Mouse (Mus musculus) midbrain, embryonic 15.5 days (tissue): ENCODE results near the gene Prkn. TPM values are rescaled to one million over a fixed set of nuclear protein-coding genes. Genes with fewer than 3 reads are reported as not detected.

Experiments used
- ATAC-seq: fragments of 200-750 bp; cut with Nextera tagmentation; replicated peaks from 2 replicates; pipeline ENCODE4 v1.8.0; 2017; ENCODE audit warnings: moderate TSS enrichment
- H3K27ac ChIP-seq: fragments of 300-500 bp; sonication (generic); 2 replicates; pipeline ENCODE4 v1.5.1; 2015; ENCODE audit warnings: mild to moderate bottlenecking, inconsistent platforms
- H3K27me3 ChIP-seq: fragments of 300-500 bp; sonication (generic); replicated peaks from 2 replicates; pipeline ENCODE4 v1.6.1; 2015; ENCODE audit warnings: inconsistent platforms
- H3K36me3 ChIP-seq: fragments of 300-500 bp; sonication (generic); replicated peaks from 2 replicates; pipeline ENCODE4 v1.6.1; 2015; ENCODE audit warnings: inconsistent platforms
- H3K4me1 ChIP-seq: fragments of 300-500 bp; sonication (generic); 2 replicates; pipeline ENCODE4 v1.6.1; 2015; ENCODE audit warnings: inconsistent platforms
- H3K4me2 ChIP-seq: fragments of 300-500 bp; sonication (generic); 2 replicates; pipeline ENCODE4 v1.6.1; 2015; ENCODE audit warnings: inconsistent platforms, mild to moderate bottlenecking, moderate library complexity
- H3K4me3 ChIP-seq: fragments of 300-500 bp; sonication (generic); 2 replicates; pipeline ENCODE4 v1.5.1; 2015; ENCODE audit warnings: mild to moderate bottlenecking, inconsistent platforms
- H3K9ac ChIP-seq: fragments of 300-500 bp; sonication (generic); 2 replicates; pipeline ENCODE4 v1.6.1; 2015; ENCODE audit warnings: mild to moderate bottlenecking, inconsistent platforms
- H3K9me3 ChIP-seq: fragments of 300-500 bp; sonication (generic); 2 replicates; pipeline ENCODE4 v1.6.1; 2016; ENCODE audit warnings: inconsistent platforms
- WGBS: fragments of 180-500 bp; shearing (Covaris S2); methylation state at CpG from one replicate; pipeline ENCODE4 v1.1.7; 2015; ENCODE audit warnings: mixed read lengths; 5-methylcytosine and 5-hydroxymethylcytosine counted together
- polyA plus RNA-seq: library from polyadenylated mRNA; unstranded; fragments of >200 nt; fragmentation: Nextera tagmentation; extraction: Ambion mirVana; gene quantifications from 2 replicates; pipeline ENCODE4 v1.2.1, GENCODE M21; 2015

The Prkn gene
- polyA plus RNA-seq, 1 experiment from 2014 or later = 4.8 TPM

DNA sequence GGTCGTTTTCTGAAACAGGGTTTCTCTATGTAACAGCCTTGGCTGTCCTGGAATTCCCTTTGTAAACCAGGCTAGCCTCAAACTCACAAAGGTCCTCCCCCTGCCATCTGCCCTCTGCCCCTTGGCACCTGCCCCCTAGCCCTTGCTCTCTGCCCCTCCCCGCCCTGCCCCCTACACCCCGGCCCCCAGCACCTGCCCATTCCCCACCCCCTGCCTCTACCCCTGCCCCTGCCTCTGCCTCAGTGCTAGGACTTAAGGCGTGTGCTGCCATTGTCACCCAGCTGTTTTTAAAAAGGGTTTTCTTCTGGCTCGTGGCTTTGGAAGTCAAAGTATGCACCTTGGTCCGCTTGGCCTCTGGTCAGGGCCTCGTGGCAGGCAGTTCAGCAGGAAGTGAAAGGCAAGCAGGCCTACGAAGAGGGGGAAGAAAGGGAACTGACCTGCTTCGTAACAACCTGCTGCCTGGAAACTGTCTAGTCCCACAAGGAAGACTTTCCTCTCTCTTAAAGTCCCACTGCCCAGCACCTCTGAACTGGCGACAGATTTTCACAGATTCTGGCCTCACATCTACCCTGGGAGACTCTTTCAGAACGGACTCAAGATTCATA lies 1190.5 kb downstream of the Prkn start:
- no peaks in the 10 kb centered on the region for H3K36me3 ChIP-seq
- H3K4me3 ChIP-seq = no peak overlapping the region
- H3K9ac ChIP-seq = no peak overlapping the region
- H3K9me3 ChIP-seq = no peaks in the 10 kb centered on the region
- ATAC-seq = peak; percentile 25
- no peaks in the 10 kb centered on the region for H3K27me3 ChIP-seq
- H3K4me2 ChIP-seq = peak overlapping the region; percentile 22
- WGBS = 7% methylated on average over 11 of the region's 11 CpGs
- H3K4me1 ChIP-seq = peaks cover 20% of the 10 kb centered on the region
- H3K27ac ChIP-seq = peak overlapping the region; percentile 60

GRCm38 (mm10) chr17:12031203-12031942 lies 1191.2 kb downstream of the Prkn start:
- no peak overlapping the region for H3K9ac ChIP-seq
- WGBS = 1% methylated on average over 10 of the region's 10 CpGs
- no peaks in the 10 kb centered on the region for H3K9me3 ChIP-seq
- H3K27me3 ChIP-seq = no peaks in the 10 kb centered on the region
- no peaks in the 10 kb centered on the region for H3K36me3 ChIP-seq
- no peak overlapping the region for H3K4me2 ChIP-seq
- H3K27ac ChIP-seq = no peak overlapping the region
- peaks cover 20% of the 10 kb centered on the region for H3K4me1 ChIP-seq
- no peak overlapping the region for H3K4me3 ChIP-seq
- peak; percentile 28 for ATAC-seq

DNA sequence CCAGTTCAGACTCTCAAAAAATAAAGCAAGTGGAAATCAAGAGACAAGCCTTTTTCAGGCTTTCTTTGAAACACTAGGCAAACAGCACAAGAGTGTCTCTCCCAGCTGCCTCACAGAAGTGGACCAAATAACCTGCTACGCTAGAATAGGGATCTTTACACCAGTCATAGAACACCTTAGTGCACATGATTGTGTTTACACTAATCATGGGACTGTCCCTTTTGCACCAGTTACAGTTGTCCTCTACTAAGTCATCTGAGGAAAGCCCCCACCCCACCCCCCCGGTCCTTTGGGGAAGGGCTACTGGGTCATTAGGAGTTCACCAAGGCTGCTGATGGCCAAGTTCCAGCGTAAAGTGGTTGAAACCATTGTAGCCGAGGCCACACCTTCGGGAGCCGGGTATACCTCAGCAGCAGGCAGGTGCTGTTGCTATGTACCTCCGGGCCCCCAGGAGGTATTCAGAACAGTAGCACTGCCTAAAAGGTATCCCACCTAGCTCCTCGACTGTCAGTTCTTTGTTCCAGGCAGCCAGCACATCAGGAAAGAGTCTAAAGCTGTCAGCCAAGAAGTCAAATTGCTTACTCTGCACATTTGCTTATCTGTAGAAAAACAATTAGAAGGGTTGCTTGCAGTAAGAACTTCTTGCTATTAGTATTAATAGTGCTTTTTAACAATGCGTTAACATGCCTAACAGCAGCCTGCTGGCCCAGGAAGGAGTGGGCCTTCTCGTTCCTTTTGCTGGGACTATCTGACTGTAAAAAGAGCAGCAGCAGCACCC lies 1192.0 kb downstream of the Prkn start:
- Histone ChIP-seq H3K4me3 (no peak overlapping the region), H3K9me3 (no peaks in the 10 kb centered on the region), H3K4me2 (no peak overlapping the region), H3K36me3 (no peaks in the 10 kb centered on the region), H3K27ac (no peak overlapping the region), H3K4me1 (peaks cover 20% of the 10 kb centered on the region), H3K9ac (no peak overlapping the region), H3K27me3 (no peaks in the 10 kb centered on the region)
- 75% methylated on average over 10 of the region's 10 CpGs for WGBS
- ATAC-seq = no peak

DNA sequence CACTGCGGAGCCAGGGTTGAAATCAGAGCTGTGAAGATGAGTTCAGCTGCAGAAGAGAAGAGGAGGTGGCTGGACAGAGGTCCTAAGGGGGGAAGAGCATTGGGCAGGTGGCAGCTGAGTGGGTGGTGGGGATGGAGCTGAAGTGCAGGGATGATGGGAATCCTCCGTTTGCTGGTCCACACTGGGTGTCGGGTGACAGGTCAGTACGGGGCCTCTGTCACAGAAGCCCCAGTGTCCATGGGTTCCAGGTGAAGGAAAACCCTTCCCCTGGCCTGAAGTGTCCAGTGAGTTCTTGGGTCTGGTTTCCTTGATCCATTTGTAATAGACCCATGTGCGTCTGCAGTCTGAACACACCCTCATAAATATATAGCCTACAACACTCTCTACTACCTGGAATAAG lies 1195.2 kb downstream of the Prkn start:
- no peak for ATAC-seq
- no peaks in the 10 kb centered on the region for H3K9me3 ChIP-seq
- no peak overlapping the region for H3K27ac ChIP-seq
- no peaks in the 10 kb centered on the region for H3K36me3 ChIP-seq
- H3K4me3 ChIP-seq = no peak overlapping the region
- WGBS = 52% methylated on average over 5 of the region's 5 CpGs
- H3K27me3 ChIP-seq = no peaks in the 10 kb centered on the region
- peaks cover 11% of the 10 kb centered on the region for H3K4me1 ChIP-seq
- no peak overlapping the region for H3K9ac ChIP-seq
- H3K4me2 ChIP-seq = no peak overlapping the region

DNA sequence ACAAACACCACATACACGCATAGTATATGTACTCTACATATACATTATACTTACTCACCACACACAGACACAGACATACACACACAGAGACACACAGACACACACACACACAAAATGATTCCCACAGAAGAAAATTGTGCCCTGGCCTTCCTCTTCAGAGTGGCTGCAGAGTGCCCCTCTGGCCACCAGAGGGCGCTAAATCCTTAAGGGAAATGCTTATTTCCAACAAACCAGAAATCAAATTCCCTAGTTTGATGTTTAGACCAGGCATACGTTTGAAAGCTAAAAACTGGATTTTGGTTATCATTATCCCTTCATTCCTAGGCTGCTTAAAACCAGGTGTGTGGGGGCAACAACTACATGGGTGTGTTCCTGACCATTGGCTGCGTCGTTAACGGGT lies 1196.0 kb downstream of the Prkn start:
- WGBS = 41% methylated on average over 6 of the region's 6 CpGs
- H3K4me2 ChIP-seq = no peak overlapping the region

GRCm38 (mm10) chr17:12037065-12037464 lies 1196.9 kb downstream of the Prkn start:
- ATAC-seq = no peak
- H3K27me3 ChIP-seq = no peaks in the 10 kb centered on the region
- no peak overlapping the region for H3K27ac ChIP-seq
- no peak overlapping the region for H3K9ac ChIP-seq
- no peaks in the 10 kb centered on the region; the same call in 1 of the 2 replicates for H3K4me1 ChIP-seq
- no peaks in the 10 kb centered on the region for H3K9me3 ChIP-seq
- WGBS = 83% methylated on average over 5 of the region's 5 CpGs
- no peak overlapping the region for H3K4me3 ChIP-seq
- H3K4me2 ChIP-seq = no peak overlapping the region
- no peaks in the 10 kb centered on the region for H3K36me3 ChIP-seq

More for the DNA sequence above, 1196.0 kb downstream of the Prkn start:
- H3K4me3 ChIP-seq = no peak overlapping the region
- H3K9me3 ChIP-seq = no peaks in the 10 kb centered on the region
- H3K27me3 ChIP-seq = no peaks in the 10 kb centered on the region
- H3K36me3 ChIP-seq = no peaks in the 10 kb centered on the region
- peaks cover 5% of the 10 kb centered on the region for H3K4me1 ChIP-seq
- ATAC-seq = 0 out of 2 replicates have a peak, but pooled peaks have one; percentile 19
- H3K9ac ChIP-seq = no peak overlapping the region
- no peak overlapping the region for H3K27ac ChIP-seq

DNA sequence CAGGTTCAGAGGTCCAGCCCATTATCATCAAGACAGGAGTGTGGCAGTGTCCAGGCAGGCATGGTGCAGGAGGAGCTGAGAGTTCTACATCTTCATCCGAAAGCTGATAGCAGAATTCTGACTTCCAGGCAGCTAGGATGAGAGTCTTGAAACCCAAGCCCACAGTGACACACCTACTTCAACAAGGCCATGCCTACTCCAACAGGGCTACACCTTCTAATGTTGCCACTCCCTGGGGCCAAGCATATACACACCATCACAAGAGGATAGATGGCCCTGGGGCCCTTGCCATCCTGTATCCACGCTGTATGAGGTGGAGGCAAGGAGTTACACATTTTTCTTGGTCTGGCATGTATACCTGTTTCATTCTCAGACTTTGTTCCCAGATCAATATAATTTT lies 1197.4 kb downstream of the Prkn start:
- H3K27ac ChIP-seq = no peak overlapping the region
- H3K4me2 ChIP-seq = no peak overlapping the region
- no peaks in the 10 kb centered on the region for H3K27me3 ChIP-seq
- H3K36me3 ChIP-seq = no peaks in the 10 kb centered on the region
- no peak overlapping the region for H3K4me3 ChIP-seq
- H3K9ac ChIP-seq = no peak overlapping the region
- H3K9me3 ChIP-seq = no peaks in the 10 kb centered on the region
- H3K4me1 ChIP-seq = peaks cover 2% of the 10 kb centered on the region; the same call in 1 of the 2 replicates
- ATAC-seq = no peak
- 87% methylated on average over 2 of the region's 2 CpGs for WGBS

DNA sequence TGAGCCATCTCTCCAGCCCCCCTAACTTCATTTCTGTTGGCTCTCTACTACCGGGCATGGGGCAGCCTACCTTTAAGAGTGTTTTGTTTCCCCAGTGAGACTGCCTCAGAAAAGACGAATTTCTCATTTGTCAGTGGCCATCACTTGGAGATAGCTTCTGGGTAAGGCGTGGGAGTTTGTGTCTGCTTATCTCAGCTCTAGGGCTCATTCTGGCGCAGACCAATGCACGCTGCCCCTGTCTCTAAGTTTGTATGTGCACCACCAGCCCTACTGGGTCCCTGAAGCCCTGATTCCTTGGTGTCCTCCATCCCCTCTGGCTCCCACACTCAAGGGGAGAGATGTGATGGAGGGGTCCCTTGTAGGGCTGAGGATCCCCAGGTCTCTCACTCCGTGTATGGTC lies 1198.3 kb downstream of the Prkn start:
- Histone ChIP-seq H3K36me3 (no peaks in the 10 kb centered on the region), H3K4me3 (no peak overlapping the region), H3K27me3 (no peaks in the 10 kb centered on the region), H3K4me1 (0 out of 2 replicates have a peak, but pooled peaks cover 4% of the 10 kb centered on the region), H3K9ac (no peak overlapping the region), H3K9me3 (no peaks in the 10 kb centered on the region), H3K27ac (no peak overlapping the region), H3K4me2 (no peak overlapping the region)
- WGBS = 77% methylated on average over 6 of the region's 6 CpGs
- no peak for ATAC-seq

GRCm38 (mm10) chr17:12039188-12039587 lies 1199.0 kb downstream of the Prkn start:
- peak; percentile 51; the same call in 1 of the 2 replicates for ATAC-seq
- no peak overlapping the region for H3K9ac ChIP-seq
- no peak overlapping the region for H3K4me2 ChIP-seq
- H3K27me3 ChIP-seq = no peaks in the 10 kb centered on the region
- no peaks in the 10 kb centered on the region for H3K36me3 ChIP-seq
- 0 out of 2 replicates have a peak, but pooled peaks cover 4% of the 10 kb centered on the region for H3K4me1 ChIP-seq
- no peak overlapping the region for H3K27ac ChIP-seq
- no peaks in the 10 kb centered on the region for H3K9me3 ChIP-seq
- no peak overlapping the region for H3K4me3 ChIP-seq
- 2% methylated on average over 9 of the region's 9 CpGs for WGBS

- no peak overlapping the region for H3K4me3 ChIP-seq
- 83% methylated on average over 3 of the region's 3 CpGs for WGBS
- 0 out of 2 replicates have a peak, but pooled peaks cover 4% of the 10 kb centered on the region for H3K4me1 ChIP-seq
- H3K36me3 ChIP-seq = no peaks in the 10 kb centered on the region
- H3K9me3 ChIP-seq = no peaks in the 10 kb centered on the region
- H3K9ac ChIP-seq = no peak overlapping the region
- H3K27me3 ChIP-seq = no peaks in the 10 kb centered on the region
- H3K4me2 ChIP-seq = no peak overlapping the region
- ATAC-seq = no peak
- H3K27ac ChIP-seq = no peak overlapping the region
These were observed 1199.7 kb downstream of the Prkn start for GRCm38 (mm10) chr17:12039922-12040321.

DNA sequence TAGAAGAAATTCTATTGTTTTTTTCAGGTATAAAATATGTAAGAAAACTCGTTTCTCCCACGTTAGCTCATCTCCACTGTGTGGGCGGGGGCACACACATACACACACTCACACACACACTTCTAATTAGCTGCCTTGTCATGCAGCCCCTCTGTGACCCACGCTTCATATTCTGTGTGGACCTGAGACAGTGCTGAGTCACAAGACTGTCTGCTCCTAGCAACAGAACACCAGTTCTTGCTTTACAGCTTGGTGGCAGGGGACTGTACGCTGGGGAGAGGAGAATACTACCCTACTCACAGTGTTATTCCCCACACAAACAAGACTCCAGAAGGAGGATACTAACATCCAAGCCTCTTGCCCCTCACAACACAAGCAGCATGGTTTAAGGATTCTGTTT lies 1200.4 kb downstream of the Prkn start:
- H3K9me3 ChIP-seq = no peaks in the 10 kb centered on the region

GRCm38 (mm10) chr17:12041091-12041655 lies 1201.0 kb downstream of the Prkn start:
- ATAC-seq = no peak
- WGBS = 98% methylated on average over 5 of the region's 5 CpGs
- no peak overlapping the region for H3K27ac ChIP-seq

More for the DNA sequence above, 1200.4 kb downstream of the Prkn start:
- Histone ChIP-seq H3K27me3 (no peaks in the 10 kb centered on the region), H3K4me2 (no peak overlapping the region), H3K4me1 (0 out of 2 replicates have a peak, but pooled peaks cover 4% of the 10 kb centered on the region), H3K4me3 (no peak overlapping the region), H3K36me3 (no peaks in the 10 kb centered on the region), H3K9ac (no peak overlapping the region), H3K27ac (no peak overlapping the region)
- WGBS = 82% methylated on average over 5 of the region's 5 CpGs
- no peak for ATAC-seq

More at GRCm38 (mm10) chr17:12041091-12041655, 1201.0 kb downstream of the Prkn start:
- Histone ChIP-seq H3K9ac (no peak overlapping the region), H3K9me3 (no peaks in the 10 kb centered on the region), H3K4me2 (no peak overlapping the region), H3K36me3 (no peaks in the 10 kb centered on the region), H3K4me3 (no peak overlapping the region), H3K4me1 (0 out of 2 replicates have a peak, but pooled peaks cover 6% of the 10 kb centered on the region), H3K27me3 (no peaks in the 10 kb centered on the region)
